Mouse (Mus musculus): Measurements from ENCODE around the gene Hist1h1c.
"Not testable (repeated sequence)": the region's sequence is repeated elsewhere in the genome, so short reads cannot be mapped to it uniquely, and the experiment has no call there.

The Hist1h1c gene

DNA sequence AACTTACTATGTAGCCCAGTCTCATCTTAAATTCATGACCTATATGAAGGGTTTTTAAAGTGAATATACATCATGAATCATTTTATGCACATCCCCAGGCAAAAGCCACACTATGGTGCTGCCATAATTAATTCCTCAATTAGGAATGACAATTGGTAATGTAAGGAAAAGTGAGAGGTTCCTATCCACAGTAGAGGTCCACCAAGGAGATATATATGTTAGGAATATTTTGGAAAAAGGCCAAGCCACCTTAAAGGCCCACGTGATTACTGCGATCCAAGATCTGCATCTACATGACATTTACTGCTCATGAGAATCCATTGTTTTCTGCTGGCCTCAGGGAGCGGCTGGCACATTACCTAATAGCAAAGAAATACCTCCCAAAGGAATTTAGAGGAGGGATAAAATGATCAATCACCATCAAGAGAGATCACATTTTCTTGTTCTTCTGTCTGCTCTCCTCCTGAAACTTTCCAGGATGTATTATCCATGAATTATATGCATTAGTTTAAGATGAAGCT lies 20.7 kb downstream of the Hist1h1c start:
- H3K27me3 ChIP-seq (ENCODE audit: control insufficient read depth, insufficient read depth, low read length, poor library complexity, severe bottlenecking): no peaks in the 10 kb centered on the region
- H3K36me3 ChIP-seq (ENCODE audit: control insufficient read depth, insufficient read depth, low read length, poor library complexity, severe bottlenecking): no peaks in the 10 kb centered on the region
- DNase-seq (ENCODE audit: low read depth, low spot score): no peak

DNA sequence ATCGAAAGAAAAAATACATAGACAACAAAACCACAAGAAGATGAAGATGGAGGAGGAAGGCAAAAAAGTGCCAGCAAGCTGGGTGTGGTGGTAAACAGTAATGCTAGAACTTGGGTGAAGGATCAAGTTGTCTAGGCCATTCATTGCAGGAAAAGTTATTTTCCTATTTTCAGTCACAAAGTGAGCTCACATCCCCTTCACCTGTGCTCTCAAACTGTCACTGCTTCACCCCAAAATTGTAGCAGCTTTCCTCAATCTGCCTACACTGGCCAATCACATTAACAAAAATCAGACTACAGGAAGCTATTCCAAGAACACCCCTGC lies 21.3 kb downstream of the Hist1h1c start:
- no peaks in the 10 kb centered on the region for H3K27me3 ChIP-seq (ENCODE audit: control insufficient read depth, insufficient read depth, low read length, poor library complexity, severe bottlenecking)
- H3K36me3 ChIP-seq (ENCODE audit: control insufficient read depth, insufficient read depth, low read length, poor library complexity, severe bottlenecking): no peaks in the 10 kb centered on the region
- no peak for DNase-seq (ENCODE audit: low read depth, low spot score)

DNA sequence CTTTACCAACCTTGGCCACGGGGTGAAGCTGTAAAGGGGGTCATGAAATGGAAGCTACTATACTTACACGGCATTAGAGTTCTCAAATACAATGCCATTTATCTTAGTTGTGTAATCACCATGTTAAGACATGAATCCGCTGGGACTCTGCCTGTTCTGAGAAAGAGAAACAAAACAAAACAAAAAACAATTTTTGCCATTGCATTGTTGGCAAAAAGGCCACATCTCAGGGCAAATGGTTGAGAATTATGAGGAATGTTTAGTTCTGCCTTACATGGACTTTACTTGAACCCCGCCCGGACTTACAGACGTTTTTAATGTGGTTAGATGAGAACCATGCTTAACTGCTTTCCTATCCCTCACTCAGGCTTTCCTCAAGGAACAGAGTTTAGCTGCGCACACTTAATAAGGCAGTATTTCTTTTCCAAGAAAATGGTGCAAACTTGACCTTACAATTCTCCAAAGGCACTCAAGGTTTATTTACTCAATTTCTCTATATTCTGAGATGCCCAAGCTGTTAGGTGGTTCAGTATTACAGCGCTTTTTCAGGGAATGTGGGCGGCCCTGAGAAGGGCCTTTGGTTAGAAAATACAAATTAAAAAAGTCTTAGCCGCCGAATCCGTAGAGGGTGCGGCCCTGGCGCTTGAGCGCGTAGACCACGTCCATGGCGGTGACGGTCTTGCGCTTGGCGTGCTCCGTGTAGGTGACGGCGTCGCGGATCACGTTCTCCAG lies 21.8 kb downstream of the Hist1h1c start:
- no peaks in the 10 kb centered on the region for H3K36me3 ChIP-seq (ENCODE audit: control insufficient read depth, insufficient read depth, low read length, poor library complexity, severe bottlenecking)
- DNase-seq (ENCODE audit: low read depth, low spot score): peak; percentile 59

DNA sequence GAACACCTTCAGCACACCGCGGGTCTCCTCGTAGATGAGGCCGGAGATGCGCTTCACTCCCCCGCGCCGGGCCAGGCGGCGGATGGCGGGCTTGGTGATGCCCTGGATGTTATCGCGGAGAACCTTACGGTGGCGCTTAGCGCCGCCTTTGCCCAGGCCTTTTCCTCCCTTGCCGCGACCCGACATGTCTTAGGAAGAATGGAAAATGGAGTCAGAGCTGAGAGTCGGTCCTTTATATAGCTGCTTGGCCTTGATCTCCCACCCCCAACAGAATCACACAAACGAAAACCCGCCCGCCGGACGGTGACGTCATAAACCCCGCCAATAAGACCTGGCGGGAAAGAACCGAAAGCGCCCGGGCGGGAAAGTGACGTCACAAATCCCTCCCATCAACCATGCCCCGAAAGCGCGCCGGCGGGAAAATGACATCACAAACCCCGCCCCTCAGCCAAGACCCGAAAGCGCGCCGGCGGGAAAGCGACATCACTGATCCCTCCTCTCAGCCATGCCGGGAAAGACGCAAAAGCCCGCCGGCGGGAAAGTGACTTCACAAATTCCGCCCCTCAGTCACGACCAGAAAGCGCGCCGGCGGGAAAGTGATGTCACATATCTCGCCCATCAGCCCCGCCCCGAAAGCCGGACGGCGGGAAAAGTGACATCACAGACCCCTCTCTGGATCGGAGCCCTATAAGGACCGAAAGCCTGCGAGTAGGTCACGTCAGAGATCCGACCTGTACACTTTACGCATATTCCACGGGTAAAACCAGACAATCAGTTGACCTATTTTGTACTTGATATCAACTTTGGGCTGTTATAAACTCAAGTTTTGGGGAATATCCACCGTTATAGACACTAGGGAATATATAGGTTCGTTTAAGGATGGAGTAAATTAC lies 22.6 kb downstream of the Hist1h1c start, which contains the start of gene Hist1h4a:
Hist1h4a (minus strand) TSS at position 259 of the 893 bp plus-strand sequence.
- H3K36me3 ChIP-seq (ENCODE audit: control insufficient read depth, insufficient read depth, low read length, poor library complexity, severe bottlenecking): no peaks in the 10 kb centered on the region
- no peaks in the 10 kb centered on the region for H3K27me3 ChIP-seq (ENCODE audit: control insufficient read depth, insufficient read depth, low read length, poor library complexity, severe bottlenecking)
- DNase-seq (ENCODE audit: low read depth, low spot score): peak; percentile 99

More for the DNA sequence above, 21.8 kb downstream of the Hist1h1c start:
- H3K27me3 ChIP-seq (ENCODE audit: control insufficient read depth, insufficient read depth, low read length, poor library complexity, severe bottlenecking): no peaks in the 10 kb centered on the region

- DNase-seq (ENCODE audit: low read depth, low spot score): peak; percentile 93
- H3K27me3 ChIP-seq (ENCODE audit: control insufficient read depth, insufficient read depth, low read length, poor library complexity, severe bottlenecking); H3K36me3 ChIP-seq (ENCODE audit: control insufficient read depth, insufficient read depth, low read length, poor library complexity, severe bottlenecking): not testable (repeated sequence)
Measured at GRCm38 (mm10) chr13:23761871-23762821, 23.5 kb downstream of the Hist1h1c start, which contains the start of gene Hist1h3a. Gene Hist1h3a (minus strand): TSS chr13:23762386.

DNA sequence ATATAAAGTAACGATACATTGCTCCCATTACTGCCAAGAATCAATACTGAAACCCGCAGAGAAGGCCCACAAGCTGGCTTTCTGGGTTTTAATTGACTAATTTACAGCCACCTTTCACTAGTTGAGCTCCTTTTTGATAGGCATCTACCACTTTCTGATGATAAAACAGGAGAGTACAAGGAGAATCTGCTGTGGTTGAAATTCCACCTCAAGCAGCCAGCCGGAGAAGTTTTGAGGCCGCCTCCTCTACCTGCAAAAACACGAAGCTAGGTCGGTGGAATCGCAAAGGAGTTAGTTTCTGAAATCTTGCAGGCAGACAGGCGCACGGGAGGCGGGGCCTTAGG lies 24.6 kb downstream of the Hist1h1c start:
- DNase-seq (ENCODE audit: low read depth, low spot score): no peak
- H3K36me3 ChIP-seq (ENCODE audit: control insufficient read depth, insufficient read depth, low read length, poor library complexity, severe bottlenecking): no peaks in the 10 kb centered on the region

GRCm38 (mm10) chr13:23763586-23764323 lies 25.1 kb downstream of the Hist1h1c start, which contains the start of gene Hist1h1a:
Gene Hist1h1a (plus strand): TSS chr13:23763666.
- no peaks in the 10 kb centered on the region for H3K36me3 ChIP-seq (ENCODE audit: control insufficient read depth, insufficient read depth, low read length, poor library complexity, severe bottlenecking)
- no peaks in the 10 kb centered on the region for H3K27me3 ChIP-seq (ENCODE audit: control insufficient read depth, insufficient read depth, low read length, poor library complexity, severe bottlenecking)
- DNase-seq (ENCODE audit: low read depth, low spot score): peak; percentile 94

More for the DNA sequence above, 24.6 kb downstream of the Hist1h1c start:
- no peaks in the 10 kb centered on the region for H3K27me3 ChIP-seq (ENCODE audit: control insufficient read depth, insufficient read depth, low read length, poor library complexity, severe bottlenecking)

GRCm38 (mm10) chr13:23764324-23765171 lies 25.9 kb downstream of the Hist1h1c start:
- Histone ChIP-seq H3K36me3 (ENCODE audit: control insufficient read depth, insufficient read depth, low read length, poor library complexity, severe bottlenecking) (no peaks in the 10 kb centered on the region), H3K27me3 (ENCODE audit: control insufficient read depth, insufficient read depth, low read length, poor library complexity, severe bottlenecking) (no peaks in the 10 kb centered on the region)
- DNase-seq (ENCODE audit: low read depth, low spot score): no peak

DNA sequence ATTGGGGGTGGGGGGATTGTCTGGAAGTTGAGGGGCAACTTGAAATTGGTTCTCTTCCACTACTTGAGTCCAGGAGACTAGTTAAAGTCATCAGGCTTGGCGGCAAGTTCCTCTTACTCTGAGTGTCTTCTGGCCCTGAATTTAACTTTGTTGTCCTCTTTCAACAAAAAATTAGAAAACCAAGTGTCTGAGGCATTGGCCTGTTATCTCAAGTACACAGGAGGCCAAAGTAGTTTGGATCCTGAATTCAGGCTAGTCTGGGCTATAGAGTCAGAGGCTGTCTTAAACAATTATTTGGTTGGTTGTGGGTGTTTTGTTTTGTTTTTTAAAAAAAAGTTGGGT lies 26.5 kb downstream of the Hist1h1c start:
- H3K27me3 ChIP-seq (ENCODE audit: control insufficient read depth, insufficient read depth, low read length, poor library complexity, severe bottlenecking): no peaks in the 10 kb centered on the region
- no peaks in the 10 kb centered on the region for H3K36me3 ChIP-seq (ENCODE audit: control insufficient read depth, insufficient read depth, low read length, poor library complexity, severe bottlenecking)
- DNase-seq (ENCODE audit: low read depth, low spot score): no peak

GRCm38 (mm10) chr13:23766772-23767171 lies 28.2 kb downstream of the Hist1h1c start:
- Histone ChIP-seq H3K27me3 (ENCODE audit: control insufficient read depth, insufficient read depth, low read length, poor library complexity, severe bottlenecking) (no peaks in the 10 kb centered on the region), H3K36me3 (ENCODE audit: control insufficient read depth, insufficient read depth, low read length, poor library complexity, severe bottlenecking) (no peaks in the 10 kb centered on the region)
- no peak for DNase-seq (ENCODE audit: low read depth, low spot score)

DNA sequence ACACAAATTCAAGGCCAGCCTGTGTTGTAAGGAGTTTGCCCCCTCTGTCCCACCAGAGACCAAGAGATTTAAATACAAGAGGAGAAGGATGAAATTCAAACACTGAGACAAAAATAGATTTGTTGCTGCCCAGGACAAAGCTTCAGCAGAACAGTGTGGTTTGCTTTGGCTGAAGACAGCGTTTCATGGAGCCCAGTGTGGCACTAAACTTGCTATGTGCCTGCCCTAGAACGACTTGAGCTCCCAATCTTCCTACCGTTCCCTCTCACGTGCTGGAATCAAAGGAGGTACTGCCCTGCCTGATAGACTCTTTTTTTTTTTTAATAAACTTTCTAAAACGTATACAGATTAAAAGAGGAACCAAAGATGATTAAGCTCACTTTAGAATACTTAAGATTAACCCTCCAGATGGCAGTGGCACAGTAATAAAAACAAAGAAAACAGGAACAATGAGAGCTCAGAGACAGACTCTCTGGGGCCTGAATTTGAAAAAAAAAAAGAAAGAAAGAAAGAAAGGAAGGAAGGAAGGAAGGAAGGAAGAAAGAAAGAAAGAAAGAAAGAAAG lies 30.3 kb downstream of the Hist1h1c start:
- H3K36me3 ChIP-seq (ENCODE audit: control insufficient read depth, insufficient read depth, low read length, poor library complexity, severe bottlenecking): no peaks in the 10 kb centered on the region
- peak; percentile 30 for DNase-seq (ENCODE audit: low read depth, low spot score)
- no peaks in the 10 kb centered on the region for H3K27me3 ChIP-seq (ENCODE audit: control insufficient read depth, insufficient read depth, low read length, poor library complexity, severe bottlenecking)

- not testable (repeated sequence) for H3K36me3 ChIP-seq (ENCODE audit: control insufficient read depth, insufficient read depth, low read length, poor library complexity, severe bottlenecking); H3K27me3 ChIP-seq (ENCODE audit: control insufficient read depth, insufficient read depth, low read length, poor library complexity, severe bottlenecking); DNase-seq (ENCODE audit: low read depth, low spot score)
Measured at GRCm38 (mm10) chr13:23769613-23770012, 31.0 kb downstream of the Hist1h1c start, which contains the start of gene Trim38. Gene Trim38 (plus strand): TSS chr13:23769913.

All from splenic B cell, adult 2 months (primary cell).